Mouse (Mus musculus): Measurements from ENCODE around the gene Sf3b4.

Sf3b4 gene

DNA sequence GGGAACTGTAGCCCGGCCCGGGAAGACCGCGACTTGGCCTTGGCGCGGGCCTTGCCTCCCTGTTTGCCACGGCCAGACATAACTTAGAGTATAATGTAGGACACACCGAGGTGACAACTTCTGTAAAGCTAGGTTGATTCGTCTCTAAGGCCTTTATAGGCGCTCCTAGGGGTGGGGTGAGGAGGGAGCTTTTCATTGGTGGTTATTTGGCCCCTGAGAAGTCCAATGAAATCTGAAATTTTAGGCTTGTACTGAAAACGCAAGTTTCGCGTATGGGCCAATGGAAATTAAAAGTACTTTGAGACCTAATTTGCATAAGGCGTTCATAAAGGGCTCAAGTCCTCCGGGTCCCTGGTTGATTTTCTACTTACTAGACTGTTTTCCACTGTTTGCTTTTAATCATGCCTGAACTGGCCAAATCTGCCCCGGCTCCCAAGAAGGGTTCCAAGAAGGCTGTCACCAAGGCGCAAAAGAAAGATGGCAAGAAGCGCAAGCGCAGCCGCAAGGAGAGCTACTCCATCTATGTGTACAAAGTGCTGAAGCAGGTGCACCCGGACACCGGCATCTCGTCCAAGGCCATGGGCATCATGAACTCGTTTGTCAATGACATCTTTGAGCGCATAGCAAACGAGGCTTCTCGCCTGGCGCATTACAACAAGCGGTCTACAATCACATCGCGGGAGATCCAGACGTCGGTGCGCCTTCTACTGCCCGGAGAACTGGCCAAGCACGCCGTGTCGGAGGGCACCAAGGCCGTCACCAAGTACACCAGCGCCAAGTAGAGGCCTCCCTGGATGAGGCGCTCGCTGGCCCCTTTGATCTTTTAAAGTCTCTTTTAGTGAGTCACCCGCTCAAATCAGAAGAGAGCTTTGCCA, 48.9 kb downstream of the Sf3b4 start, which contains the start of the genes Hist2h2ac and Hist2h2be:
Hist2h2ac (minus strand) TSS at position 116 of the 875 bp plus-strand sequence.
Hist2h2be (plus strand) TSS at position 355 of the 875 bp plus-strand sequence.
- DNase-seq = peak; percentile 85 to 87

DNA sequence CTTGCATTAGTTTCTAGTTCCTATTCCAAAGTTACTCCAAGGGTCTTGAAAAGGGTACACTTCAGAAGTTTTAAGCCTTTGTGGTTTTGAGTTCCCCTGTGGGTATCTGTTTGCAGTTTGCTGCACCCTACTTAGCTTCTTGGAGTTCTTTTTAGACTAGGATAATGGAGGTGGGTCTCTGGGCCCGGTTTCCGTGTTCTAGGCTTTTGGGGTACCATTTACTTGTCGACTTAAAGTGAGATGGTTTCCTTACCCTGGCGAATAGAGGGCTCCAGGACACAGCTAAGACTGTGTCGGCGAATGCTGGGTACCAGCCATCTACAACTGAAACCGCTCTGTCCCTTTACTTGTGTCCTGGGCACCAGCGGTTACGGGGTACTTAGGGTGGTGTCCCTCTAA, 49.5 kb downstream of the Sf3b4 start:
- peak; percentile 31 to 33 for DNase-seq

DNA sequence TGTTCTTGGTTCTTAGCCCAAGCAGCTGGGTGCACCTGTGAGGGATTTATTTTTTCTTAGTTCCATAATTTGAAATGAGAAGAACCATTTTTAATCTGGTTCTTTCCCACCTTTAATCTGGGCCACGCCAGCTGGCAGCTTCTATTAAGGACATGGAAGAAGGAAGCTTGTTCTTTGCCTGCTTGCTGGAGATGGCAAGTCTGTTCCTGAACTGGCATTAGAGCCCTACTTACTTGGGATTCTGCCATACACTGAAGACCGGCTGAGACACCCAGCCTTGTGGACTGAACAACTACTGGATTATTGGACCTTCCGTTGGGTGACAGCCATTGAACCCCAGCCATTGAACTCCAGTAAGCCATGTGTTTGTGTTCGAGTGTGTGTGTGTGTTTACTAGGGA, 50.6 kb downstream of the Sf3b4 start:
- DNase-seq = no peak

DNA sequence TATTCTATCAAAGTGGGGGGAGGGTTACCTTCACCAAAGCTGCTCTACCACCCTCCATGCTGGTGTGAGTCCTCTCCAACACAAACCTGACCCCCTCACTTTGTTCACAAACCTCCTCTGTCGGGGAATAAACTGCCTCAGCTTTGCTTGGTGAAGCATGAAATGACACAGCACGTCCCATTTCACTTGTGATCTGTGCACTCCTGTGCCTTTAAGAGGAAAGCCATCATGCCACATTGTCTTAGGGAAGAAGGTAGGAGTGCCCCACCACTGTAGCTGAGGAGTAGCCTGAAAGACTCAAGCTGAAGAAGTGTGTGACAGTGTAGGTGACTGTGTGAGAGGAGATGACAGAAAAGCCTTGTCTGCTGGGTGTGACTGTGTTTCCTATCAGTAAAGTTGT, 53.3 kb downstream of the Sf3b4 start:
- no peak for DNase-seq
